23 mouse cellular contexts compared by ENCODE assay signal in the genomic region with DNA sequence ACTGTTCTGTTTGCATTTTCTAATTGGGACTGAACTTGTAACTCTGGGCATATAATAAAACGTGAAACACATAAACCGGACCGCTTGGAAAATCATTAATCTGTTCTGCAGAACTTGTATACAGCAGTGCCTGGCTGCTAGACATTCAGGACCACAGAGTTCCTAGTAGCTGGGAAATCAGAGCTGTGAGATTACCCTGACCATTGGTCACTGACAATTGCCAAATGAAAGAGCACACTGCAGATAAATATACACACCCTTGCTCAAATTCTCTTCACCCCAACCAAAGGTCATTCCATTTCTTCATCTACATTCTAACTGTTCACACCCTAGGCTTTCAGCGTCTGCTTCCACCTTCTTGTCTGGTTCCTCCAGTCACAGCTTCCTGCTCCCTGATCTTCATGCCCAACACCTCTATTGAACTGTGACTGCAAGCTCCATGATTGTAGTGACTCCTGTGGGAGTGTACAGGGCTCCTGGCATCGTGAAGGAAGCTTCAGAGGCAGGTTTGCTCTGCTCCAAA. TPM values are rescaled to one million over a fixed set of nuclear protein-coding genes. Genes with fewer than 3 reads are reported as not detected.
"Had no signal": no experiment of that assay in that cellular context is flagged by ENCODE, and none has a peak within 500 bp of the region (broad histone marks: within the 10 kb centered on the region; RNA-seq: fewer than 3 reads in every experiment).

No protein-coding gene starts in this region.

- ATAC-seq: midbrain, embryonic 16.5 days had no signal

- H3K36me3 ChIP-seq: midbrain, embryonic 10.5 days; midbrain, embryonic 12.5 days; neural tube, embryonic 13.5 days; neural tube, embryonic 15.5 days; stomach, embryonic 15.5 days had no signal

- H3K4me1 ChIP-seq: midbrain, embryonic 10.5 days; midbrain, embryonic 12.5 days; neural tube, embryonic 13.5 days; neural tube, embryonic 15.5 days; stomach, embryonic 15.5 days had no signal

- H3K9ac ChIP-seq: lung, embryonic 14.5 days; midbrain, embryonic 12.5 days; neural tube, embryonic 13.5 days; neural tube, embryonic 15.5 days; stomach, embryonic 15.5 days had no signal

- H3K4me3 ChIP-seq: midbrain, embryonic 10.5 days; midbrain, embryonic 12.5 days; myocyte; neural tube, embryonic 13.5 days; neural tube, embryonic 15.5 days; stomach, embryonic 15.5 days had no signal

- H3K9me3 ChIP-seq: midbrain, embryonic 12.5 days; neural tube, embryonic 13.5 days; neural tube, embryonic 15.5 days; stomach, embryonic 15.5 days had no signal

- DNase-seq: lung, adult 18-20 months; lung, embryonic 14.5 days; lung, postnatal 10 days; lung, postnatal 4 days; midbrain, embryonic 14.5 days; retina, postnatal 1 day; right cerebral cortex, adult 18-20 months; right cerebral cortex, postnatal 14 days; thymus, adult 2 months; thymus, postnatal 25 days; thymus, postnatal 4 days had no signal

- H3K4me2 ChIP-seq: lung, embryonic 14.5 days; midbrain, embryonic 12.5 days; neural tube, embryonic 13.5 days; neural tube, embryonic 15.5 days; stomach, embryonic 15.5 days had no signal

- H3K27me3 ChIP-seq: midbrain, embryonic 12.5 days; neural tube, embryonic 13.5 days; neural tube, embryonic 15.5 days; stomach, embryonic 15.5 days had no signal

- H3K27ac ChIP-seq: midbrain, embryonic 10.5 days; midbrain, embryonic 12.5 days; neural tube, embryonic 13.5 days; neural tube, embryonic 15.5 days; stomach, embryonic 15.5 days; stomach, postnatal 0 days had no signal

RNA-seq across cellular contexts. Expression of a gene that starts 2.7 kb away (rescaled TPM):
- polyA plus RNA-seq: lung, embryonic 14.5 days; lung, embryonic 16.5 days; midbrain, embryonic 10.5 days; midbrain, embryonic 12.5 days; midbrain, embryonic 14.5 days; midbrain, embryonic 16.5 days; myocyte; neural tube, embryonic 11.5 days; neural tube, embryonic 13.5 days; neural tube, embryonic 15.5 days; spleen, adult 2 months; stomach, embryonic 15.5 days; stomach, postnatal 0 days; urinary bladder, adult 2 months had no signal

RNA-seq across cellular contexts. Expression of a gene that starts 32.5 kb away (rescaled TPM):
- polyA plus RNA-seq: lung, embryonic 14.5 days; lung, embryonic 16.5 days; midbrain, embryonic 10.5 days; midbrain, embryonic 12.5 days; midbrain, embryonic 14.5 days; midbrain, embryonic 16.5 days; myocyte; neural tube, embryonic 11.5 days; neural tube, embryonic 13.5 days; neural tube, embryonic 15.5 days; spleen, adult 2 months; stomach, embryonic 15.5 days; urinary bladder, adult 2 months had no signal

RNA-seq across cellular contexts. Expression of a gene that starts 50.7 kb away (rescaled TPM):
- polyA plus RNA-seq: lung, embryonic 14.5 days; lung, embryonic 16.5 days; midbrain, embryonic 10.5 days; midbrain, embryonic 12.5 days; midbrain, embryonic 14.5 days; midbrain, embryonic 16.5 days; myocyte; neural tube, embryonic 11.5 days; neural tube, embryonic 13.5 days; spleen, adult 2 months; stomach, embryonic 15.5 days; stomach, postnatal 0 days; thymus, adult 2 months; urinary bladder, adult 2 months had no signal
